Mouse (Mus musculus) midbrain, embryonic 12.5 days (tissue): Measurements from ENCODE around the gene Gm8926. TPM values are rescaled to one million over a fixed set of nuclear protein-coding genes. Genes with fewer than 3 reads are reported as not detected.
"Not testable (repeated sequence)": the region's sequence is repeated elsewhere in the genome, so short reads cannot be mapped to it uniquely, and the experiment has no call there.

Source experiments
- ATAC-seq: fragments of 200-750 bp; cut with Nextera tagmentation; 2 replicates; pipeline ENCODE4 v1.8.0; 2017; ENCODE audit warnings: low read depth, moderate TSS enrichment, moderate library complexity; ENCODE audit not compliant: low FRiP score
- H3K27ac ChIP-seq: fragments of 300-500 bp; sonication (generic); replicated peaks from 2 replicates; pipeline ENCODE4 v1.5.1; 2016; ENCODE audit warnings: mild to moderate bottlenecking
- H3K27me3 ChIP-seq: fragments of 300-500 bp; sonication (generic); 2 replicates; pipeline ENCODE4 v1.6.1; 2016; ENCODE audit warnings: mild to moderate bottlenecking
- H3K36me3 ChIP-seq: fragments of 300-500 bp; sonication (generic); 2 replicates; pipeline ENCODE4 v1.6.1; 2016
- H3K4me1 ChIP-seq: fragments of 300-500 bp; sonication (generic); 2 replicates; pipeline ENCODE4 v1.6.1; 2016
- H3K4me2 ChIP-seq: fragments of 300-500 bp; sonication (generic); replicated peaks from 2 replicates; pipeline ENCODE4 v1.6.1; 2016; ENCODE audit warnings: mild to moderate bottlenecking, moderate library complexity
- H3K4me3 ChIP-seq: fragments of 300-500 bp; sonication (generic); 2 replicates; pipeline ENCODE4 v1.5.1; 2016; ENCODE audit warnings: mild to moderate bottlenecking
- H3K9ac ChIP-seq: fragments of 300-500 bp; sonication (generic); replicated peaks from 2 replicates; pipeline ENCODE4 v1.6.1; 2016; ENCODE audit warnings: mild to moderate bottlenecking, moderate library complexity
- H3K9me3 ChIP-seq: fragments of 300-500 bp; sonication (generic); 2 replicates; pipeline ENCODE4 v1.6.1; 2016; ENCODE audit warnings: mild to moderate bottlenecking
- WGBS: fragments of 180-500 bp; shearing (Covaris S2); methylation state at CpG from one replicate; pipeline ENCODE4 v1.1.7; 2016; 5-methylcytosine and 5-hydroxymethylcytosine counted together
- polyA plus RNA-seq: library from polyadenylated mRNA; unstranded; fragments of >200 nt; fragmentation: Nextera tagmentation; extraction: Ambion mirVana; gene quantifications from 2 replicates; pipeline ENCODE4 v1.2.1, GENCODE M21; 2016

Gene Gm8926
- not detected in 2 replicates for polyA plus RNA-seq

DNA sequence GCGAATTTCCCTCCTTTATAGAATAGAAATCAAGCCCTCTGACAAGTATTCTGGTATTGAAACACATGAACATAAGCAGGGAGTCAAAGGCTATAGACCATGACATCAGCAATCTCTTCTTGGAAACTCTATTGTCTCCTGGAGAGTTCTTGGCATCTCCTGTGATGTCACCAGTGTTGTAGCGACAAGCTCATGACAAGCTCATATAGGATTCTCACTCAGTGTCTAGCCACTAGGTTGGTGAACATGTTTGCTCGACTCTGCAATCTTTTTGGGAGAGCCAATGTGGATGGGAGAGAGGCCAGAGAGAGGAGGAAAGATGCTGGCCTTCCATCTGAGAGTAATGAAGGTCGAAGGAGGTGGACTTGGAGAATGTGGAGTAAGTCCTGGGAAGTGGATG, at the start of gene Gm8926:
Gm8926 (plus strand) TSS at position 301 of the 400 bp plus-strand sequence.
- H3K4me1 ChIP-seq, H3K27ac ChIP-seq, ATAC-seq, H3K9me3 ChIP-seq, H3K9ac ChIP-seq, H3K36me3 ChIP-seq, H3K4me3 ChIP-seq, H3K27me3 ChIP-seq, H3K4me2 ChIP-seq: not testable (repeated sequence)
- 71% methylated on average over 1 of the region's 4 CpGs for WGBS

Other genes starting within 250 kb of the Gm8926 start
- gene Gm6460, start 175.6 kb upstream of the Gm8926 start, polyA plus RNA-seq, result not detected in 2 replicates
- gene Gm8922, start 88.6 kb upstream of the Gm8926 start, polyA plus RNA-seq, result not detected in 2 replicates
- not detected in 2 replicates for gene Gm6465, start 75.0 kb downstream of the Gm8926 start, polyA plus RNA-seq
- not detected in 2 replicates for gene 4933402N22Rik, start 147.5 kb downstream of the Gm8926 start, polyA plus RNA-seq